Mouse (Mus musculus): ENCODE measurements around the gene S1pr5. TPM values are rescaled to one million over a fixed set of nuclear protein-coding genes. Genes with fewer than 3 reads are reported as not detected.
"Not testable (repeated sequence)": the region's sequence is repeated elsewhere in the genome, so short reads cannot be mapped to it uniquely, and the experiment has no call there.

The S1pr5 gene
- polyA plus RNA-seq (2014; fragmentation: Nextera tagmentation; extraction: Ambion mirVana): 0.59 and 0.73 TPM in 2 replicates

- H3K9ac ChIP-seq (ENCODE audit: low read depth, low read length): no peak within 1 kb of the TSS
- no peak within 1 kb of the TSS for H3K27ac ChIP-seq (ENCODE audit: low read depth, low read length)
- no peaks in the 10 kb centered on the region for H3K9me3 ChIP-seq (ENCODE audit: control insufficient read depth, low read length)
- peaks cover 72% of the 10 kb centered on the region for H3K27me3 ChIP-seq (ENCODE audit: control insufficient read depth, insufficient read depth, low read length)
- WGBS: 2% methylated on average over 25 of the region's 30 CpGs
- no peak within 1 kb of the TSS for H3K4me3 ChIP-seq (ENCODE audit: low read depth, low read length)
- ATAC-seq (ENCODE audit: low FRiP score) (no peak), DNase-seq (ENCODE audit: low spot score) (no peak)
- peaks cover 6% of the 10 kb centered on the region; the same call in 1 of the 2 replicates for H3K4me1 ChIP-seq (replicated peaks; ENCODE audit: control insufficient read depth, insufficient read depth, low read length)
- H3K4me2 ChIP-seq (replicated peaks; ENCODE audit: low read depth, low read length): 0 out of 2 replicates have a peak within 1 kb of the TSS, but pooled peaks have one; percentile 28
- no peaks in the 10 kb centered on the region for H3K36me3 ChIP-seq (ENCODE audit: control insufficient read depth, insufficient read depth, low read length)
Observed at GRCm38 (mm10) chr9:21248326-21248725, at the start of gene S1pr5. Gene S1pr5, minus strand, starts transcription at chr9:21248443.

GRCm38 (mm10) chr9:21292271-21292670, 44.0 kb upstream of the S1pr5 start:
- WGBS: 92% methylated on average over 3 of the region's 3 CpGs
- no peaks in the 10 kb centered on the region; the same call in 1 of the 2 replicates for H3K36me3 ChIP-seq (ENCODE audit: control insufficient read depth, insufficient read depth, low read length)
- DNase-seq (ENCODE audit: low spot score): no peak
- H3K9ac ChIP-seq (ENCODE audit: low read depth, low read length): no peak overlapping the region
- H3K27me3 ChIP-seq (ENCODE audit: control insufficient read depth, insufficient read depth, low read length): no peaks in the 10 kb centered on the region
- H3K4me3 ChIP-seq (ENCODE audit: low read depth, low read length): no peak overlapping the region
- H3K27ac ChIP-seq (ENCODE audit: low read depth, low read length): 0 out of 2 replicates have a peak overlapping the region, but pooled peaks have one; percentile 76
- peaks cover 4% of the 10 kb centered on the region; the same call in 1 of the 2 replicates for H3K4me1 ChIP-seq (replicated peaks; ENCODE audit: control insufficient read depth, insufficient read depth, low read length)
- no peak for ATAC-seq (ENCODE audit: low FRiP score)
- H3K4me2 ChIP-seq (replicated peaks; ENCODE audit: low read depth, low read length): no peak overlapping the region
- H3K9me3 ChIP-seq (ENCODE audit: control insufficient read depth, low read length): no peaks in the 10 kb centered on the region

DNA sequence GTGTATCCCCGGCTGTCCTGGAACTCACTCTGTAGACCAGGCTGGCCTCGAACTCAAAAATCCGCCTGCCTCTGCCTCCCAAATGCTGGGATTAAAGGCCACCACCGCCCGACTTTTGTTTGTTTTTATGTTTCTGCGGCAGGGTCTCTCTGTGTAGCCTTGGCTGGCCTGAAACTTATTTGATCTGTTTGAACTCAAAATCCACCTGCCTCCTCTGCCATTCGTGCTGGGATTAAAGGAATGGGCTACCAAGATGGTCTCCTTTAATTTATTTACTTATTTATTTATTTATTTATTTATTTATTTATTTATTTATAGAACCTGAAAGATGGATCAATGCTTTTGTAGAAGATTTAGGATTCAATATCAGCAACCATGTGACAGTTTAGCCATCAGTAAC, 43.6 kb upstream of the S1pr5 start:
- H3K27me3 ChIP-seq (ENCODE audit: control insufficient read depth, insufficient read depth, low read length); DNase-seq (ENCODE audit: low spot score); H3K9me3 ChIP-seq (ENCODE audit: control insufficient read depth, low read length); H3K36me3 ChIP-seq (ENCODE audit: control insufficient read depth, insufficient read depth, low read length); H3K4me1 ChIP-seq (replicated peaks; ENCODE audit: control insufficient read depth, insufficient read depth, low read length); ATAC-seq (ENCODE audit: low FRiP score): not testable (repeated sequence)
- 25% methylated on average over 7 of the region's 7 CpGs for WGBS
- Histone ChIP-seq H3K4me3 (ENCODE audit: low read depth, low read length) (peak overlapping the region; percentile 71), H3K4me2 (replicated peaks; ENCODE audit: low read depth, low read length) (peak overlapping the region; percentile 44), H3K9ac (ENCODE audit: low read depth, low read length) (peak overlapping the region; percentile 27; the same call in 1 of the 2 replicates), H3K27ac (ENCODE audit: low read depth, low read length) (peak overlapping the region; percentile 76)

GRCm38 (mm10) chr9:21291022-21291787, 43.0 kb upstream of the S1pr5 start, which contains the start of gene Cdkn2d:
Gene Cdkn2d, minus strand, starts transcription at chr9:21291407.
- H3K9ac ChIP-seq (ENCODE audit: low read depth, low read length): peak within 1 kb of the TSS; percentile 72
- DNase-seq (ENCODE audit: low spot score) (peak; percentile 100), ATAC-seq (ENCODE audit: low FRiP score) (peak; percentile 96)
- no peaks in the 10 kb centered on the region; the same call in 1 of the 2 replicates for H3K36me3 ChIP-seq (ENCODE audit: control insufficient read depth, insufficient read depth, low read length)
- H3K4me3 ChIP-seq (ENCODE audit: low read depth, low read length): peak within 1 kb of the TSS; percentile 71
- under 1% methylated on average over 51 of the region's 51 CpGs for WGBS
- peak within 1 kb of the TSS; percentile 86 for H3K27ac ChIP-seq (ENCODE audit: low read depth, low read length)
- peaks cover 8% of the 10 kb centered on the region for H3K4me1 ChIP-seq (replicated peaks; ENCODE audit: control insufficient read depth, insufficient read depth, low read length)
- no peaks in the 10 kb centered on the region for H3K9me3 ChIP-seq (ENCODE audit: control insufficient read depth, low read length)
- H3K4me2 ChIP-seq (replicated peaks; ENCODE audit: low read depth, low read length): peak within 1 kb of the TSS; percentile 72
- H3K27me3 ChIP-seq (ENCODE audit: control insufficient read depth, insufficient read depth, low read length): no peaks in the 10 kb centered on the region

GRCm38 (mm10) chr9:21290589-21290988, 42.3 kb upstream of the S1pr5 start:
- DNase-seq (ENCODE audit: low spot score): no peak
- WGBS: under 1% methylated on average over 20 of the region's 20 CpGs
- ATAC-seq (ENCODE audit: low FRiP score): no peak

DNA sequence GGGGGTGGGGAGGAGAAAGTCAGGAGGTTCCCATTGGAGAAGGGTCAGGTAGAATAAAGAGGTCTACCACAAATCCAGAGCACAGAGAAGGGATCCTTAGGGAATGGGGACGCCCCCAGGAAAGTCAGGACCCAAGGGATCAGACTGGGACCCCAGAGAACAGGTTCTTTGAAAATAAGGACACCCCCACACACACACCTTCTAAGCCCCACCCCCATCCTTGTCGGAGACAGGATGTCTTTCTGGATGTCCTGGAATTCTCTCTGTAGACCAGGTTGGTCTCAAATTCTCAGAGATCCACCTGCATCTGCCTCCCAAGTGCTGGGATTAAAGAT, 41.1 kb upstream of the S1pr5 start:
- DNase-seq (ENCODE audit: low spot score) (no peak), ATAC-seq (ENCODE audit: low FRiP score) (no peak)
- H3K9me3 ChIP-seq (ENCODE audit: control insufficient read depth, low read length): no peaks in the 10 kb centered on the region
- WGBS: 84% methylated on average over 2 of the region's 2 CpGs
- H3K27ac ChIP-seq (ENCODE audit: low read depth, low read length): no peak overlapping the region
- no peak overlapping the region for H3K9ac ChIP-seq (ENCODE audit: low read depth, low read length)
- peaks cover 8% of the 10 kb centered on the region for H3K4me1 ChIP-seq (replicated peaks; ENCODE audit: control insufficient read depth, insufficient read depth, low read length)
- H3K36me3 ChIP-seq (ENCODE audit: control insufficient read depth, insufficient read depth, low read length): no peaks in the 10 kb centered on the region; the same call in 1 of the 2 replicates
- H3K4me2 ChIP-seq (replicated peaks; ENCODE audit: low read depth, low read length): 0 out of 2 replicates have a peak overlapping the region, but pooled peaks have one; percentile 4
- no peaks in the 10 kb centered on the region for H3K27me3 ChIP-seq (ENCODE audit: control insufficient read depth, insufficient read depth, low read length)
- H3K4me3 ChIP-seq (ENCODE audit: low read depth, low read length): 0 out of 2 replicates have a peak overlapping the region, but pooled peaks have one; percentile 5

More at GRCm38 (mm10) chr9:21290589-21290988, 42.3 kb upstream of the S1pr5 start:
- Histone ChIP-seq H3K27me3 (ENCODE audit: control insufficient read depth, insufficient read depth, low read length) (no peaks in the 10 kb centered on the region), H3K27ac (ENCODE audit: low read depth, low read length) (peak overlapping the region; percentile 86), H3K9ac (ENCODE audit: low read depth, low read length) (peak overlapping the region; percentile 72), H3K36me3 (ENCODE audit: control insufficient read depth, insufficient read depth, low read length) (no peaks in the 10 kb centered on the region; the same call in 1 of the 2 replicates), H3K4me1 (replicated peaks; ENCODE audit: control insufficient read depth, insufficient read depth, low read length) (peaks cover 8% of the 10 kb centered on the region), H3K4me2 (replicated peaks; ENCODE audit: low read depth, low read length) (peak overlapping the region; percentile 72), H3K9me3 (ENCODE audit: control insufficient read depth, low read length) (no peaks in the 10 kb centered on the region), H3K4me3 (ENCODE audit: low read depth, low read length) (peak overlapping the region; percentile 71)

- Histone ChIP-seq H3K9me3 (ENCODE audit: control insufficient read depth, low read length) (no peaks in the 10 kb centered on the region), H3K27ac (ENCODE audit: low read depth, low read length) (peak overlapping the region; percentile 77), H3K27me3 (ENCODE audit: control insufficient read depth, insufficient read depth, low read length) (no peaks in the 10 kb centered on the region), H3K4me3 (ENCODE audit: low read depth, low read length) (peak overlapping the region; percentile 80), H3K4me1 (replicated peaks; ENCODE audit: control insufficient read depth, insufficient read depth, low read length) (peaks cover 8% of the 10 kb centered on the region), H3K36me3 (ENCODE audit: control insufficient read depth, insufficient read depth, low read length) (peaks cover 5% of the 10 kb centered on the region), H3K4me2 (replicated peaks; ENCODE audit: low read depth, low read length) (peak overlapping the region; percentile 80), H3K9ac (ENCODE audit: low read depth, low read length) (0 out of 2 replicates have a peak overlapping the region, but pooled peaks have one; percentile 78)
- DNase-seq (ENCODE audit: low spot score) (no peak), ATAC-seq (ENCODE audit: low FRiP score) (no peak)
- 84% methylated on average over 13 of the region's 13 CpGs for WGBS
Observed at GRCm38 (mm10) chr9:21288404-21289336, 40.4 kb upstream of the S1pr5 start.
